Mouse (Mus musculus): ENCODE data around the gene Cnksr3.

GRCm38 (mm10) chr10:7191721-7192413 lies 20.2 kb downstream of the Cnksr3 start:
- TF ChIP-seq CTCF (IDR thresholded peaks at IDR 0.05; ENCODE audit: extremely low read depth, insufficient read length, insufficient replicate concordance, low read depth, low read length) (no peak), POLR2A (IDR thresholded peaks at IDR 0.05; ENCODE audit: low read depth, low read length) (no peak)

All from small intestine, adult 2 months (tissue).